Mouse (Mus musculus) MEL (cell line): ENCODE data around the gene Picalm. TPM values are rescaled to one million over a fixed set of nuclear protein-coding genes. Genes with fewer than 3 reads are reported as not detected.
A peak's percentile ranks its signal among the peaks of the same experiment; 100 is the strongest.

ENCODE experiments used
- DNase-seq: peaks from one replicate; pipeline ENCODE4 v3.0.0; 2011; ENCODE audit warnings: low read depth, low spot score
- H3K27ac ChIP-seq: 2 replicates; pipeline ENCODE4 v1.5.1; 2012; ENCODE audit warnings: low read depth, mild to moderate bottlenecking, control low read depth, low read length, moderate library complexity; ENCODE audit not compliant: control insufficient read depth
- H3K27me3 ChIP-seq, 2 experiments: fragments of 150-350 bp in 1 of 2; sonication (generic) in 1 of 2; 2 replicates each; pipeline ENCODE4 v1.6.1; 2012; ENCODE audit warnings: low read length in 2 of 2, mild to moderate bottlenecking in 2 of 2, improper control_type of control experiment in 1 of 2, moderate library complexity in 1 of 2; ENCODE audit not compliant: insufficient read depth in 2 of 2, control insufficient read depth in 1 of 2
- H3K36me3 ChIP-seq, 2 experiments: 2 replicates each; pipeline ENCODE4 v1.6.1; 2012 to 2014; ENCODE audit warnings: low read length in 2 of 2, improper control_type of control experiment in 1 of 2, inconsistent platforms in 1 of 2, mild to moderate bottlenecking in 1 of 2; ENCODE audit not compliant: insufficient read depth in 2 of 2, control insufficient read depth in 1 of 2
- H3K4me1 ChIP-seq, 2 experiments: fragments of 150-350 bp in 1 of 2; sonication (generic) in 1 of 2; 2 replicates each; pipeline ENCODE4 v1.6.1; 2012; ENCODE audit warnings: low read length in 2 of 2, improper control_type of control experiment in 1 of 2, mild to moderate bottlenecking in 1 of 2; ENCODE audit not compliant: insufficient read depth in 2 of 2, control insufficient read depth in 1 of 2
- H3K4me3 ChIP-seq, 2 experiments: fragments of 150-350 bp in 1 of 2; sonication (generic) in 1 of 2; 2 replicates each; pipeline ENCODE4 v1.5.1; 2012; ENCODE audit warnings: low read depth in 2 of 2, low read length in 2 of 2, mild to moderate bottlenecking in 2 of 2, moderate library complexity in 2 of 2, control low read depth in 1 of 2, improper control_type of control experiment in 1 of 2; ENCODE audit not compliant: control insufficient read depth in 1 of 2, insufficient read depth in 1 of 2
- H3K79me2 ChIP-seq: 2 replicates; pipeline ENCODE4 v1.6.1; 2012; ENCODE audit warnings: mild to moderate bottlenecking, low read length, moderate library complexity; ENCODE audit not compliant: control insufficient read depth, poor library complexity, insufficient read depth
- H3K9ac ChIP-seq: 2 replicates; pipeline ENCODE4 v1.6.1; 2012; ENCODE audit warnings: low read depth, mild to moderate bottlenecking, control low read depth, low read length, moderate library complexity; ENCODE audit not compliant: control insufficient read depth, poor library complexity, severe bottlenecking
- H3K9me3 ChIP-seq: fragments of 150-350 bp; sonication (generic); replicated peaks from 2 replicates; pipeline ENCODE4 v1.6.1; 2012; ENCODE audit warnings: mild to moderate bottlenecking, low read length, improper control_type of control experiment, moderate library complexity; ENCODE audit not compliant: insufficient read depth
- BHLHE40 ChIP-seq: IDR thresholded peaks from 2 replicates; pipeline ENCODE4 v1.6.1; 2012; ENCODE audit warnings: low read depth, mild to moderate bottlenecking, inconsistent platforms, low read length, improper control_type of control experiment, borderline replicate concordance
- CHD1 ChIP-seq: IDR thresholded peaks from 2 replicates; pipeline ENCODE4 v1.6.1; 2012; ENCODE audit warnings: low read depth, mild to moderate bottlenecking, inconsistent platforms, low read length, improper control_type of control experiment
- CTCF ChIP-seq, 3 experiments: IDR thresholded peaks in 2 of 3; conservative IDR thresholded peaks in 1 of 3; 2 replicates each; pipeline ENCODE4 v1.5.1; 2011 to 2012; ENCODE audit warnings: low read length in 3 of 3, low read depth in 2 of 3, mild to moderate bottlenecking in 2 of 3, improper control_type of control experiment in 1 of 3, inconsistent platforms in 1 of 3, mixed read lengths in 1 of 3, moderate library complexity in 1 of 3; ENCODE audit not compliant: control insufficient read depth in 1 of 3, insufficient read depth in 1 of 3, poor library complexity in 1 of 3, severe bottlenecking in 1 of 3
- ELF1 ChIP-seq: IDR thresholded peaks from 2 replicates; pipeline ENCODE4 v1.6.1; 2014; ENCODE audit warnings: low read depth, mild to moderate bottlenecking, inconsistent platforms, low read length, improper control_type of control experiment, moderate library complexity
- EP300 ChIP-seq, 2 experiments: IDR thresholded peaks; 2 replicates each; pipeline ENCODE4 v1.6.1; 2011; ENCODE audit warnings: improper control_type of control experiment in 2 of 2, low read length in 2 of 2, low read depth in 1 of 2, mild to moderate bottlenecking in 1 of 2
- ETS1 ChIP-seq: IDR thresholded peaks from 2 replicates; pipeline ENCODE4 v1.6.1; 2012; ENCODE audit warnings: low read depth, mild to moderate bottlenecking, inconsistent platforms, low read length, improper control_type of control experiment, moderate library complexity
- HCFC1 ChIP-seq: IDR thresholded peaks from 2 replicates; pipeline ENCODE4 v1.6.1; 2012; ENCODE audit warnings: low read depth, mild to moderate bottlenecking, inconsistent platforms, low read length, improper control_type of control experiment, moderate library complexity
- JUND ChIP-seq: IDR thresholded peaks from 2 replicates; pipeline ENCODE4 v1.6.1; 2011; ENCODE audit warnings: low read depth, mild to moderate bottlenecking, improper control_type of control experiment, low read length
- KAT2A ChIP-seq: conservative IDR thresholded peaks from 2 replicates; pipeline ENCODE4 v1.6.1; 2012; ENCODE audit warnings: low read depth, low read length, improper control_type of control experiment, inconsistent platforms
- MAFK ChIP-seq: IDR thresholded peaks from 2 replicates; pipeline ENCODE4 v1.6.1; 2011; ENCODE audit warnings: low read depth, mild to moderate bottlenecking, low read length, improper control_type of control experiment, borderline replicate concordance
- MAX ChIP-seq: IDR thresholded peaks from 2 replicates; pipeline ENCODE4 v1.6.1; 2011; ENCODE audit warnings: low read length, improper control_type of control experiment
- MXI1 ChIP-seq: IDR thresholded peaks from 2 replicates; pipeline ENCODE4 v1.6.1; 2011; ENCODE audit warnings: mild to moderate bottlenecking, low read depth, low read length, improper control_type of control experiment
- NELFE ChIP-seq: IDR thresholded peaks from 2 replicates; pipeline ENCODE4 v1.6.1; 2011; ENCODE audit warnings: low read depth, low read length, improper control_type of control experiment
- POLR2AphosphoS5 ChIP-seq: IDR thresholded peaks from 2 replicates; pipeline ENCODE4 v1.6.1; 2012; ENCODE audit warnings: low read depth, borderline replicate concordance, mild to moderate bottlenecking, inconsistent platforms, low read length, moderate library complexity, mixed read lengths
- RAD21 ChIP-seq: IDR thresholded peaks from 2 replicates; pipeline ENCODE4 v1.6.1; 2011; ENCODE audit warnings: mild to moderate bottlenecking, low read depth, low read length, improper control_type of control experiment
- RCOR1 ChIP-seq: IDR thresholded peaks from 2 replicates; pipeline ENCODE4 v1.6.1; 2012; ENCODE audit warnings: low read depth, mild to moderate bottlenecking, inconsistent platforms, low read length, improper control_type of control experiment
- TAL1 ChIP-seq: IDR thresholded peaks from 2 replicates; pipeline ENCODE4 v1.6.1; 2012; ENCODE audit warnings: mild to moderate bottlenecking, inconsistent platforms, low read length, moderate library complexity, mixed read lengths
- TBP ChIP-seq: IDR thresholded peaks from 2 replicates; pipeline ENCODE4 v1.8.0; 2011; ENCODE audit warnings: low read depth, low read length, improper control_type of control experiment
- TCF12 ChIP-seq: IDR thresholded peaks from 2 replicates; pipeline ENCODE4 v1.6.1; 2014; ENCODE audit warnings: low read depth, mild to moderate bottlenecking, inconsistent platforms, low read length, improper control_type of control experiment, moderate library complexity
- UBTF ChIP-seq: IDR thresholded peaks from 2 replicates; pipeline ENCODE4 v1.6.1; 2012; ENCODE audit warnings: low read depth, mild to moderate bottlenecking, inconsistent platforms, low read length, improper control_type of control experiment, moderate library complexity, borderline replicate concordance; ENCODE audit not compliant: insufficient read depth
- USF1 ChIP-seq: IDR thresholded peaks from 2 replicates; pipeline ENCODE4 v1.6.1; 2014; ENCODE audit warnings: low read depth, mild to moderate bottlenecking, inconsistent platforms, low read length, improper control_type of control experiment, moderate library complexity
- ZC3H11A ChIP-seq: IDR thresholded peaks from 2 replicates; pipeline ENCODE4 v1.6.1; 2012; ENCODE audit warnings: low read depth, mild to moderate bottlenecking, inconsistent platforms, low read length, improper control_type of control experiment
- polyA plus RNA-seq, 2 experiments: library from polyadenylated mRNA; stranded (reverse) in 1 of 2; unstranded in 1 of 2; fragments of >175 nt in 1 of 2; fragments of >200 nt in 1 of 2; gene quantifications; 2 replicates each; pipeline versions ENCODE4 v1.2.1 to v1.2.4; 2012; ENCODE audit warnings: low replicate concordance in 2 of 2, low read depth in 1 of 2; ENCODE audit not compliant: insufficient read length in 2 of 2, insufficient read depth in 1 of 2, missing spikeins in 1 of 2
- total RNA-seq: library from RNA; depleted of rRNA; stranded (reverse); fragments of 300-350 nt; gene quantifications from 2 replicates; pipeline ENCODE4 v1.2.3, GENCODE M21; 2012

The Picalm gene
- total and polyA plus RNA-seq, 3 experiments, result 53.4 to 78.9 (median 74.9) TPM

- Histone ChIP-seq H3K4me1 (peaks cover 0 to 2% of the 10 kb centered on the region in 2 experiments; a peak in 2 of 4 replicates), H3K4me3 (no peak overlapping the region)
- DNase-seq, result no peak
- TF ChIP-seq ELF1 (no peak), TAL1 (no peak)
- TF ChIP-seq, all 39 proteins: peak for 0
- Histone ChIP-seq H3K27ac (no peak overlapping the region), H3K27me3 (no peaks in the 10 kb centered on the region), H3K9ac (no peak overlapping the region), H3K36me3 (peaks cover 2 to 28% of the 10 kb centered on the region in 2 experiments), H3K79me2 (no peaks in the 10 kb centered on the region), H3K9me3 (no peaks in the 10 kb centered on the region)
These were observed 72.0 kb downstream of the Picalm start for GRCm38 (mm10) chr7:90201877-90202465.

- Histone ChIP-seq H3K27ac (no peak overlapping the region), H3K4me3 (no peak overlapping the region), H3K36me3 (peaks cover 2 to 20% of the 10 kb centered on the region in 2 experiments), H3K4me1 (peaks cover 0 to 2% of the 10 kb centered on the region in 2 experiments; a peak in 2 of 4 replicates), H3K79me2 (no peaks in the 10 kb centered on the region), H3K27me3 (no peaks in the 10 kb centered on the region), H3K9ac (no peak overlapping the region), H3K9me3 (no peaks in the 10 kb centered on the region)
- DNase-seq, result peak; percentile 25
- TF ChIP-seq TCF12 (peak; percentile 52; the same call in 1 of the 2 replicates), CTCF (IDR thresholded peaks at IDR 0.05 in 2 of 3, conservative IDR thresholded peaks at IDR 0.05 in 1 of 3; ENCODE audit: control insufficient read depth in 1 of 3, insufficient read depth in 1 of 3, low read depth in 2 of 3, low read length in 3 of 3, poor library complexity in 1 of 3, severe bottlenecking in 1 of 3) (no peak), EP300 (IDR thresholded peaks at IDR 0.05; ENCODE audit: low read depth in 1 of 2, low read length in 2 of 2) (peak in 1 of 2 experiments; percentile 33; a peak in 2 of 4 replicates), NELFE (no peak), TAL1 (peak; percentile 65), ELF1 (no peak)
These were observed 73.9 kb downstream of the Picalm start for GRCm38 (mm10) chr7:90203914-90204313.

GRCm38 (mm10) chr7:90210116-90210515 is 80.1 kb downstream of the Picalm start:
- Histone ChIP-seq H3K9ac (no peak overlapping the region), H3K4me3 (no peak overlapping the region), H3K27me3 (no peaks in the 10 kb centered on the region), H3K27ac (no peak overlapping the region), H3K79me2 (no peaks in the 10 kb centered on the region), H3K4me1 (no peaks in the 10 kb centered on the region), H3K9me3 (no peaks in the 10 kb centered on the region), H3K36me3 (peaks cover 0 to 5% of the 10 kb centered on the region in 2 experiments; a peak in 2 of 4 replicates)
- TF ChIP-seq UBTF (no peak), KAT2A (no peak), HCFC1 (no peak), TBP (no peak), JUND (no peak), CHD1 (no peak), MAX (no peak), MAFK (no peak), MXI1 (no peak), POLR2AphosphoS5 (no peak), TAL1 (no peak), USF1 (no peak), RCOR1 (no peak), BHLHE40 (no peak), RAD21 (no peak), ETS1 (no peak), ZC3H11A (no peak)
- DNase-seq, result no peak
